Mouse (Mus musculus): ENCODE measurements around the gene Rtn2. TPM values are rescaled to one million over a fixed set of nuclear protein-coding genes. Genes with fewer than 3 reads are reported as not detected.
"Not testable (repeated sequence)": the region's sequence is repeated elsewhere in the genome, so short reads cannot be mapped to it uniquely, and the experiment has no call there.

Gene Rtn2
- polyA plus RNA-seq, 1 experiment from 2014 or later: 4.0 TPM

GRCm38 (mm10) chr7:19269721-19270441 lies 12.5 kb upstream of the Rtn2 start:
- H3K4me3 ChIP-seq (replicated peaks): peak overlapping the region; percentile 95
- peak overlapping the region; percentile 100 for H3K4me2 ChIP-seq
- no peaks in the 10 kb centered on the region for H3K27me3 ChIP-seq
- ATAC-seq (ENCODE audit: low read depth): peak; percentile 10; the same call in 1 of the 2 replicates
- no peak for DNase-seq
- H3K4me1 ChIP-seq (replicated peaks): peaks cover 78% of the 10 kb centered on the region
- peak overlapping the region; percentile 94 for H3K9ac ChIP-seq
- peak overlapping the region; percentile 98 for H3K27ac ChIP-seq
- H3K9me3 ChIP-seq (replicated peaks): no peaks in the 10 kb centered on the region
- WGBS (ENCODE audit: insufficient replicate concordance): 2% methylated on average over 19 of the region's 19 CpGs
- peaks cover 8% of the 10 kb centered on the region for H3K36me3 ChIP-seq

GRCm38 (mm10) chr7:19270509-19271237 lies 11.8 kb upstream of the Rtn2 start:
- peaks cover 70% of the 10 kb centered on the region for H3K4me1 ChIP-seq (replicated peaks)

GRCm38 (mm10) chr7:19271238-19272172 lies 10.9 kb upstream of the Rtn2 start, which contains the start of gene Vasp:
Gene Vasp (minus strand): TSS chr7:19271817.
- WGBS (ENCODE audit: insufficient replicate concordance): under 1% methylated on average over 62 of the region's 62 CpGs
- peak within 1 kb of the TSS; percentile 100 for H3K4me2 ChIP-seq
- peak within 1 kb of the TSS; percentile 95 for H3K4me3 ChIP-seq (replicated peaks)
- H3K27ac ChIP-seq: peak within 1 kb of the TSS; percentile 98
- H3K27me3 ChIP-seq: peaks cover under 1% of the 10 kb centered on the region; the same call in 1 of the 2 replicates
- H3K36me3 ChIP-seq: peaks cover 7% of the 10 kb centered on the region
- no peaks in the 10 kb centered on the region for H3K9me3 ChIP-seq (replicated peaks)
- ATAC-seq (ENCODE audit: low read depth): peak; percentile 78
- DNase-seq: peak; percentile 81
- peak within 1 kb of the TSS; percentile 94 for H3K9ac ChIP-seq
- H3K4me1 ChIP-seq (replicated peaks): peaks cover 62% of the 10 kb centered on the region

More at GRCm38 (mm10) chr7:19270509-19271237, 11.8 kb upstream of the Rtn2 start:
- Histone ChIP-seq H3K4me3 (replicated peaks) (peak overlapping the region; percentile 95), H3K9ac (peak overlapping the region; percentile 94), H3K9me3 (replicated peaks) (no peaks in the 10 kb centered on the region), H3K27me3 (no peaks in the 10 kb centered on the region), H3K36me3 (peaks cover 7% of the 10 kb centered on the region), H3K27ac (peak overlapping the region; percentile 98), H3K4me2 (peak overlapping the region; percentile 100)
- WGBS (ENCODE audit: insufficient replicate concordance): 1% methylated on average over 21 of the region's 21 CpGs
- ATAC-seq (ENCODE audit: low read depth): no peak
- no peak for DNase-seq

- Histone ChIP-seq H3K27me3 (peaks cover 9% of the 10 kb centered on the region), H3K27ac (peak overlapping the region; percentile 98), H3K36me3 (peaks cover 7% of the 10 kb centered on the region), H3K9me3 (replicated peaks) (no peaks in the 10 kb centered on the region), H3K4me3 (replicated peaks) (peak overlapping the region; percentile 95), H3K4me1 (replicated peaks) (peaks cover 54% of the 10 kb centered on the region), H3K9ac (peak overlapping the region; percentile 94), H3K4me2 (peak overlapping the region; percentile 100)
- DNase-seq: peak; percentile 80
- WGBS (ENCODE audit: insufficient replicate concordance): under 1% methylated on average over 34 of the region's 36 CpGs
- ATAC-seq (ENCODE audit: low read depth): peak; percentile 51
Observed at GRCm38 (mm10) chr7:19272173-19272764, 10.2 kb upstream of the Rtn2 start.

- WGBS (ENCODE audit: insufficient replicate concordance): 37% methylated on average over 4 of the region's 4 CpGs
- Histone ChIP-seq H3K27ac (no peak overlapping the region), H3K9ac (no peak overlapping the region), H3K4me1 (replicated peaks) (peaks cover 31% of the 10 kb centered on the region), H3K4me3 (replicated peaks) (no peak overlapping the region), H3K9me3 (replicated peaks) (no peaks in the 10 kb centered on the region), H3K4me2 (no peak overlapping the region), H3K36me3 (no peaks in the 10 kb centered on the region), H3K27me3 (peaks cover 48% of the 10 kb centered on the region)
- DNase-seq (no peak), ATAC-seq (ENCODE audit: low read depth) (no peak)
Observed at GRCm38 (mm10) chr7:19276253-19276652, 6.2 kb upstream of the Rtn2 start.

- no peak overlapping the region for H3K27ac ChIP-seq
- H3K9me3 ChIP-seq (replicated peaks): no peaks in the 10 kb centered on the region
- no peaks in the 10 kb centered on the region for H3K36me3 ChIP-seq
- 3% methylated on average over 34 of the region's 34 CpGs for whole genome bisulfite sequencing (ENCODE audit: insufficient replicate concordance)
- ATAC-seq (ENCODE audit: low read depth) (no peak), DNase-seq (no peak)
- H3K9ac ChIP-seq: no peak overlapping the region
- peak overlapping the region; percentile 32; the same call in 1 of the 2 replicates for H3K4me3 ChIP-seq (replicated peaks)
- peak overlapping the region; percentile 49 for H3K4me2 ChIP-seq
- peaks cover 44% of the 10 kb centered on the region for H3K4me1 ChIP-seq (replicated peaks)
- H3K27me3 ChIP-seq: peaks cover 69% of the 10 kb centered on the region
Observed at GRCm38 (mm10) chr7:19279052-19279451, 3.4 kb upstream of the Rtn2 start.

- Histone ChIP-seq H3K4me1 (replicated peaks) (peaks cover 39% of the 10 kb centered on the region), H3K9me3 (replicated peaks) (no peaks in the 10 kb centered on the region), H3K9ac (no peak within 1 kb of the TSS), H3K27me3 (peaks cover 75% of the 10 kb centered on the region), H3K4me2 (peak within 1 kb of the TSS; percentile 49), H3K27ac (no peak within 1 kb of the TSS), H3K36me3 (no peaks in the 10 kb centered on the region), H3K4me3 (replicated peaks) (peak within 1 kb of the TSS; percentile 32)
- WGBS (ENCODE audit: insufficient replicate concordance): 2% methylated on average over 46 of the region's 46 CpGs
- ATAC-seq (ENCODE audit: low read depth) (no peak), DNase-seq (no peak)
Observed at GRCm38 (mm10) chr7:19279581-19280114, 2.8 kb upstream of the Rtn2 start, which contains the start of gene Ppm1n. Gene Ppm1n (minus strand): TSS chr7:19280064.

GRCm38 (mm10) chr7:19281680-19282304 lies 632 bp upstream of the Rtn2 start:
- Histone ChIP-seq H3K4me1 (replicated peaks) (peaks cover 38% of the 10 kb centered on the region), H3K4me2 (peak overlapping the region; percentile 98), H3K9ac (0 out of 2 replicates have a peak overlapping the region, but pooled peaks have one; percentile 31), H3K27me3 (peaks cover 86% of the 10 kb centered on the region), H3K27ac (peak overlapping the region; percentile 50; the same call in 1 of the 2 replicates), H3K4me3 (replicated peaks) (peak overlapping the region; percentile 64)
- ATAC-seq (ENCODE audit: low read depth): peak; percentile 30
- not testable (repeated sequence) for H3K9me3 ChIP-seq (replicated peaks); DNase-seq; H3K36me3 ChIP-seq
- WGBS (ENCODE audit: insufficient replicate concordance): 22% methylated on average over 6 of the region's 6 CpGs

GRCm38 (mm10) chr7:19282791-19283405 lies 474 bp downstream of the Rtn2 start:
- Histone ChIP-seq H3K9me3 (replicated peaks) (no peaks in the 10 kb centered on the region), H3K36me3 (no peaks in the 10 kb centered on the region), H3K9ac (peak overlapping the region; percentile 73), H3K4me3 (replicated peaks) (peak overlapping the region; percentile 64), H3K27me3 (peaks cover 84% of the 10 kb centered on the region), H3K4me2 (peak overlapping the region; percentile 98), H3K4me1 (replicated peaks) (peaks cover 38% of the 10 kb centered on the region), H3K27ac (peak overlapping the region; percentile 44; the same call in 1 of the 2 replicates)
- no peak for DNase-seq
- ATAC-seq (ENCODE audit: low read depth): peak; percentile 35
- WGBS (ENCODE audit: insufficient replicate concordance): 2% methylated on average over 35 of the region's 35 CpGs
